Mouse (Mus musculus) gastrocnemius, adult 2 months (tissue): ENCODE results near the gene Krt71. TPM values are rescaled to one million over a fixed set of nuclear protein-coding genes. Genes with fewer than 3 reads are reported as not detected.

ENCODE experiments used
- DNase-seq: peaks from one replicate; pipeline ENCODE4 v3.0.0; 2022
- H3K27ac ChIP-seq: fragments of 200-600 bp; 2 replicates; pipeline ENCODE4 v1.8.1; 2022; ENCODE audit warnings: mild to moderate bottlenecking
- H3K4me3 ChIP-seq: fragments of 200-600 bp; 2 replicates; pipeline ENCODE4 v1.8.1; 2022; ENCODE audit warnings: mild to moderate bottlenecking, moderate library complexity
- CTCF ChIP-seq: fragments of 200-600 bp; IDR thresholded peaks from 2 replicates; pipeline ENCODE4 v1.8.1; 2022; ENCODE audit warnings: antibody characterized with exemption, mild to moderate bottlenecking, moderate library complexity
- intact Hi-C: fragments of 180-260 bp; cut with DNase I; formaldehyde crosslinking; loops from one replicate; pipeline ENCODE4 v1.15.1; 2025
- long read RNA-seq, 2 experiments: library from polyadenylated mRNA; stranded (forward); transcript quantifications; one replicate each; pipeline ENCODE4 v2.0.0; 2021
- total RNA-seq, 2 experiments: library from RNA; stranded (reverse); gene quantifications; 2 replicates each; pipeline ENCODE4 v1.2.3; 2021

The Krt71 gene
- total RNA-seq = not detected
- long read RNA-seq, experiment 1 = 0 reads
- long read RNA-seq, experiment 2 = 0 reads

DNA sequence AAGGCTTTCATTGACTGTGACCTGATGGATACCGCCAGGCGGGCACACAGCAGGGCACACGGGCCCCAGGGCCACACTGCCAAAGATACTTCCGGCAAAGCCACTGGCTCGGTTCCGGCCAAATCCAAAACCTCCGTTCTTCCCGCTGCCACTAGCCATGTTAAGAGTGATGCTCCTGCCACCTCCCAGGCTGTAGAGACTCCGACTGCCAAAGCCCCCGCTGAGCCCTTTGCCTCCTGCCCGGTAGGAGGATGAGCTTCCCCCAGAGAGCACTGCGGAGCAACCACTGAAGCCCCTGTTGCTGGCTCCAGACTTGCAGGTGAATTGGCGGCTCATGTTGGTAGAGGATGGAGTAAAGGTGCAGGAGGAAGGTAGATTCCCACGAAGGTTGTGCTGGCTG lies at the start of gene Krt71:
Gene Krt71 (minus strand): TSS at position 399 of the 400 bp plus-strand sequence.
- no peak for TF ChIP-seq CTCF
- DNase-seq = no peak
- H3K27ac ChIP-seq = no peak within 1 kb of the TSS
- intact Hi-C loops = no loop called here
- H3K4me3 ChIP-seq = no peak within 1 kb of the TSS

DNA sequence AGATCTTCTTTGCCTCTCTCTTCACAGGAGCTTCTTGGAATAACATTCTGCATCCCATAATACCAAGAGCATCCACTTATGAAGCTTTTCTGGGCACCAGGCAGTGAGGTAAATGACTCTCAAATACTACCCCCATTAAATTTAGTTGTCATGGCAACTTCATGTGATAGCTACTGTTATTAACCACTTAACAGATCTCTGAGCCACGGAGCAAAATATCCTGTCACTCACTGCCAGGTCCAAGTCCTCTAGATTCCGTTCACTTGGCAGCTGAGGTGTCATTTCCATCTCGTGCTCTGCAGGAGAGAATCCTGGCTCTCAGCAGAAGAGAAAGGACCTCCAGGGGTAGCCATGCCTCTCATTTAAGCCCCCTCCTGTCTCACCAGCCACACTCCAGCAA lies 48.0 kb upstream of the Krt71 start:
- no peak for DNase-seq
- no peak for TF ChIP-seq CTCF
- intact Hi-C loops = no loop called here

DNA sequence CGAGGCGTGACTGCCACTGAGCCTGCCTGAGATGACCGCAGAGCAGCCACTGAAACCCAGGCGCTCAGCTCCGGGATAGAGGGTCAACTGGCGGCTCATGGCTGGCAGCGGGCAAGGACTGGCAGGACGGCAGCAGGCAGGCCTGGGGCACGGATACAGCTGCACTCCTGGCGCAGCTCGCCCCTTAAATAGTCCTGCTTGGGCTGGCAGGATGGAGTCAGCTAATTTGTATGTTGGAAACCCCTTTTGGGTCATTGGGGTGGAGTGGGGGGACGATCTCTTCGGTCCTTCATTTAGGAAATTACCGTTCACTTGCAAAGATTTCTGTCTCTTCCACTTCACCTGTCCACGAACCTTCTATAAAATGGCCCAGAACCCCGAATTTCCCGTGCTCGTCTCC lies 43.5 kb upstream of the Krt71 start, which contains the start of gene Krt72:
Gene Krt72 (minus strand): TSS at position 101 of the 400 bp plus-strand sequence.
- no peak for TF ChIP-seq CTCF
- H3K27ac ChIP-seq = no peak within 1 kb of the TSS
- intact Hi-C loops = no loop called here
- H3K4me3 ChIP-seq = no peak within 1 kb of the TSS
- no peak for DNase-seq

More for the DNA sequence above, 48.0 kb upstream of the Krt71 start:
- Histone ChIP-seq H3K4me3 (no peak overlapping the region), H3K27ac (no peak overlapping the region)

DNA sequence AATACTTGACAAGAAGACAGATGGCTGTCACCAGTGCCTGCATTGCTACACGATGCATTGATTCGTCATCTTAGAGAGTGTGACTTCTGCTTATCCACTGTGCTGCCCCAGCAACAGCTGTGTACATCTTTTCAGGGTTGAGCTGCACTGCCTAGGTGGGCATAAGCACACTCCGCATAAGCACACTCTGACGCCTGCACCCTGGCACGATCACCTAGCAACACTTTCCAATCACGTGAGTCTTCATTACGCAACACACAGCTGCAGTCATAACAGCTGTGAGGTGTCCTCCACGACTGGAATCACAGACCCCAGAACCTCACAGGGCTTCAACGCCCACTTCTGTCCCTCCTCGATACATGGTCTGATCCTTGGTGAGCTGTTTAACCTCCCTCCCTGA lies 30.5 kb upstream of the Krt71 start:
- H3K4me3 ChIP-seq = no peak overlapping the region
- intact Hi-C loops = loop anchor here (2.0 to 5.0 kb wide), 3 partner anchors 253 to 436 kb away; no protein-coding TSS in a partner anchor
- no peak overlapping the region for H3K27ac ChIP-seq
- TF ChIP-seq CTCF = no peak
- DNase-seq = no peak

DNA sequence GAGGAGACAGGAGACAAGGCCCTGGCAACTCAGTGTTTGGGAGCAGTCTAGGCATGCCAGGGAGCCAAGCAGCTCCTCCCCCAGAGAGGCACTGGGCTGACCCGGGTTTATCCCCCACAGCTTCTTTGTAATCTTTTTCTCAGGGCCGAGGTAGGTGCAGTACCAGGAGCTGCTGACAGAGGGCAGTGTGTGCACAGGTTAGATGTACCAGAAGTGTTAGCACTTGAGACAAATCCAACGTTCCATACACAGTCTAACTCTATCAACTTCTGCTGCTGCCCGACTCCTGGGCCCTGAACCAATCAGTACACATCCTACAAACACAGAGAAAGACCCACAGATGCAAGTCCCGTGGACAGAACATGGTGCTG lies 29.8 kb upstream of the Krt71 start:
- no peak overlapping the region for H3K4me3 ChIP-seq
- intact Hi-C loops = loop anchor here (1.0 to 5.0 kb wide), 5 partner anchors 201 to 435 kb away; no protein-coding TSS in a partner anchor

DNA sequence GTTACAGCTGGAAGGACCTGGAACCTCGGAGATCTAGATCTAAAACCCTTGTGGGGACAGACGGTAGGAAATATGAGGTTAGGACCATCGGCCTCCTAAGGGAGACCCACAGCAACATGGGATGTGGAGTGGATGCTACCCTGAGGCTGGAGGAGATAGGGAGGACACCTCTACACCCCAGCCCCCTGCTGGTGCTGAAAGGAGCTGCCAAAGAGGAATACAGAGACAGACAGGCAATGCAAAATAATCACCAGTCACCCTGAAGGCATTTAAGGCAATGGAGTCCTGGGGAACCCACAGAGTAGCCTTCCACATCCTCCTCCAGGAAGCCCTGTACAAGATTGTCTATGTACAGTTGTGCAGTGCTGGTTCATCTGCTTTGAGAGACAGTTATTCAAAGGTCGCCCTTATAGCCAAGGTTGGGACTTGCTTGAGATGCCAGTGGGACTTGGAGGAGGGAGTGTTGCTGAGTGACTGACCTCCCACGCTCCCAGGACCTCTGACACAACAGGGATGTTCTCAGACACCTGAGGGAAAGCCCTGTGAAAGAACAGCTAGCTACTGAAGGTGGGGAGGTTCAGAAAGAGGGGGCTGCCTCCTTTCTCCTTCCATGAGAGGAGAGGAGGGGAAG lies 29.3 kb upstream of the Krt71 start:
- DNase-seq = no peak
- Histone ChIP-seq H3K27ac (no peak overlapping the region), H3K4me3 (no peak overlapping the region)
- intact Hi-C loops = loop anchor here (1.0 to 5.0 kb wide), 5 partner anchors 201 to 435 kb away; no protein-coding TSS in a partner anchor
- 0 out of 2 replicates have a peak, but pooled peaks have one; percentile 21 for TF ChIP-seq CTCF

More for the DNA sequence above, 29.8 kb upstream of the Krt71 start:
- peak; percentile 93 for TF ChIP-seq CTCF
- DNase-seq = peak; percentile 85
- no peak overlapping the region for H3K27ac ChIP-seq

DNA sequence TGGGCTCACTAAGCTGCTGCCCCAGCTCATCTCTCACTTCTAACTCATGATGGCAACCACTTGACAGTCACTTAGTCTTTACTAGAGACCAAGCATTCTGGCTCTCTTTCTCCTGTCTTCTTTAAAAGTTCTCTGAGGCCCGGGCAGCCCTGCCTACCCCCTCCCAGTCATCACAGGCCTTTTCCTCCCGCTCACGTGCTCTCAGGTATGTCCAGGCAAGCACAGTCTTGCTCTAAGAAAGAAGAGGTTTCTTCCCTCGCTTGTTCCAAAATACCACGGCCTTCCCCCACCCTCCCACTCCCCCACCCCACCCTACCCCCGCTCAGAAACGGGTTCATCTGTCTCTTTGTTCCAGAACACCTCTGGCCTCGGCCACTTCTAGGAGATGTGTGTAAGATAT lies 27.3 kb upstream of the Krt71 start:
- Histone ChIP-seq H3K4me3 (no peak overlapping the region), H3K27ac (no peak overlapping the region)
- TF ChIP-seq CTCF = no peak
- intact Hi-C loops = loop anchor here (5.0 kb wide), 2 partner anchors 297 to 433 kb away; no protein-coding TSS in a partner anchor
- DNase-seq = no peak

DNA sequence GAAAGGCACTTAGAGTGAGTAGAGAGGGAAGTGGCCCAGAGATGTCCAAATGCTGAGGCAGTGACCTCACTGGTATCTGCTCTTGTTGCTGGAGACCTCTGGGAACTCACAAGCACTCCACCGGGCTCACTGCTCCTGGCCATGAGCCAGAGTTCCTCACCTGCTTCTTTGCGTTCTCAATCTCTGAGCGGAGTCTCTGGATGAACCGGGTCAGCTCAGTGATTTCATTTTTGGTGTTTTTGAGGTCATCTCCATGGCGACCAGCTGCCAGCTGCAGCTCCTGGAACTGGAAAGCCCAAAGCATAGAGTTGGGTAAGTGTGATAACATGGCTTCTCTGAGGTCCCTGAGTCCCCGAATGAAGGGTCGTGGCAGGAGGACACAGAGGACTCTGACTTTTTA lies 5.1 kb downstream of the Krt71 start:
- H3K4me3 ChIP-seq = no peak overlapping the region
- intact Hi-C loops = no loop called here
- no peak for DNase-seq
- no peak for TF ChIP-seq CTCF
- no peak overlapping the region for H3K27ac ChIP-seq

DNA sequence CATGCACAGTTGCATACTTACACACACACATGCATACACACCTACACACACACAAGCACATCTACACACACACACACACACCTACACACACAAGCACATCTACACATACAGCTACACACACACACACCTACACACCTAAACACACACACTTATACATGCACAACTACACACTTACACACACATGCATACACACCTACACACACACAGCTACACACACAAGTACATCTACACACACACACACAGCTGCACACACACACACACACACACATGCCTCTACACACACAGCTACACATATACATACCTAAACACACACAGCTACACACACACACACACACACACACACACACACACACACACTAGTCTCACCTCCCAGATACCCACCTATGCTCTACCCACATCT lies 12.3 kb downstream of the Krt71 start:
- Histone ChIP-seq H3K27ac (no peak overlapping the region), H3K4me3 (no peak overlapping the region)
- intact Hi-C loops = no loop called here
- no peak for TF ChIP-seq CTCF
- DNase-seq = no peak

DNA sequence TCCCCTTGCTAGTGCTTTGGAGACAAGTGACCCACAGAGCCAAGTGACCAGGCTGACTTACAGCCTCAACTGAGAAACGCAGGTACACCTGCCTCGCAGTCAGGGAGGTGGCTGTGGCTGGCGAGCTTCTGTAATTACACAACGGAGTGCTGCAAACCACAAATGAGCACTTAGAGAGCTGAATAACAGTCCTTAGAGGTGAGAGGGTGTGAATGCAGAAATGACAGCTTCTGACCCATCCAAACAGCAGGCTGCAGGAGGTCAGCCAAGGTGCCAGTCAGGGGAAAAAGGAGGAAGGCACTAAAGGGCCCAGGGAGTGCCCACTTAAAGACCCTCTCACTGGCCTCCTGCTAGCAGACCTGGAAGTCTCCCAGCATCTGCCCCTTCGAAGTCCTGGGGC lies 18.2 kb downstream of the Krt71 start:
- no peak for DNase-seq
- intact Hi-C loops = no loop called here
- no peak for TF ChIP-seq CTCF
- Histone ChIP-seq H3K27ac (no peak overlapping the region), H3K4me3 (no peak overlapping the region)

DNA sequence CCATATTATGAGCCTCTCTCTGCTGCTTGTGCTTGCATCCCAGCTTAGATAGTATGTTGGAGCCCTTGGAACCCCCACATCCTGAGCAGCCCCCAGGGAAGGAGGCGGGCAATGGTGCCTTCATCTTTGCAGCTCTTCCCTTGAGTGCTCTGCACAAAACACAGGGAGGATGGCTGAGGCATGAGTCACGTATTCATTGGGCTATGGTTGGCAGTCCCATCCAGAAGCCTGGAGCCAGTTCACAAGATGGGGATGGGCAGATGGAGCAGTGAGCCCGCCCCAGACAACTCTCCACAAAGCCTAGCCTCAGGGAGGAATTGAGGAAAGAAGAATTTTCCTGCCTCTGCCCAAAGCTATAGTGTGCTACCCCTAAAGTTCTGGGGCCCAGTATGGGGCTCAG lies 27.1 kb downstream of the Krt71 start:
- TF ChIP-seq CTCF = no peak
- DNase-seq = no peak
- Histone ChIP-seq H3K4me3 (no peak overlapping the region), H3K27ac (no peak overlapping the region)
- intact Hi-C loops = no loop called here

DNA sequence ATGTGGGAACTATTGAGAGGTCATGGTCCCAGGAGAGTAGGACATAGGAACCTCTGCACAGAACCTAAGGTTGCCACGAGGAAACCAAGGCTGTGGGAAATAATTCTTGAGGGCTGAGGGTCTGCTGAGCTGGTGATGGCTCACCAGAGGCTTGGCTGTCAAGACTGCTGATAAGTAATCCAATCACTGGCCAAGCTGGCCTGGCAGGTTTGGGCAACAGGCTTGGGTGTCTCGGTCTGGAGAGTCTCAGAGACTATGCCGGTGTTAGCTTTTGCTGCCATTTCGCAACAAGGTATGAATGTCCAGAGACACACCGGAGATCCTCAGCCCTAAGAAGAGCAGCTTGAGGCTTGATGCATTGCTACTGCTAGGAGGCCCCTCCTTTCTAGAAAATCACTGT lies 28.6 kb downstream of the Krt71 start:
- Histone ChIP-seq H3K27ac (no peak overlapping the region), H3K4me3 (no peak overlapping the region)
- no peak for DNase-seq
- intact Hi-C loops = no loop called here
- TF ChIP-seq CTCF = no peak

DNA sequence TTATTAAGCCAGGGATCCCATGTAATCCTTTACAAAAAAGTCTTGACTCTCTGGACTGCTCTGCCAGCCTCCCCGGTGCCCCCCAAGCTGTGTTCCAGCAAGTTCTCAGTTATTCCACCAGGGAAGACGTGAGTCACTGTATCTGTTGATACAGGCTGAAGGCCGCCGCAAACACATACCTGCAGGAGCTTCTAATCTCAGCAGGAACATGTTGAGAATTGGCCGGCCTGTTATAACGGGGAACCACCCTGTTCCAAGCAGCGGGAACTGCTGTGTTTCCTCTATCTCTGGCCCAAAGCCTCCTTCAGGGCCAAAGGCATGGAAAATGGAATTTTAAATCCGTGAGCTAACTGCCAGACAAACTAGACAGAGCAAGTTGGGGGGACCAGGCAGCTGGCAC lies 29.2 kb downstream of the Krt71 start:
- no peak overlapping the region for H3K27ac ChIP-seq
- DNase-seq = no peak
- TF ChIP-seq CTCF = no peak
- intact Hi-C loops = no loop called here
- no peak overlapping the region for H3K4me3 ChIP-seq

DNA sequence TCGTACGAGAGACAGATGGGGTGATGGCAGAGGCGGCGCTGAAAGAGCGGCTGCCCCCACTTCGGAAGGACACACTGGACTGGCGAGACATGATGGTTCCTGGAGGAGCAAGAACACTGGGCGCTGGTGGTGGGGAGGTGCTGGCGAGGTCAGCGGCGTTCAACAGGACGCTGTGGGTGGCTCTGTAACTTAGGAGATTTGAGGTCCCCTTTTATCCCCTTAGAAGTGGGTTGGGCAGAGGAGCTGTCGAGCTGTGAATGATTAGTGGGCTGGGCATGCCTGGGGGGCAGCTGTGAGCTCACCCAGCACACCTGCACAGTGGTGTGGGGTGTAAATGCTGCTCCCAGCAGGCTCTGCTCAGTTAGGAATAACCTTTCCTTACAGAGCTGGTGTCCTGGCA lies 30.2 kb downstream of the Krt71 start, which contains the start of gene Krt5:
Gene Krt5 (minus strand): TSS at position 179 of the 400 bp plus-strand sequence.
- TF ChIP-seq CTCF = no peak
- no peak within 1 kb of the TSS for H3K4me3 ChIP-seq
- H3K27ac ChIP-seq = no peak within 1 kb of the TSS
- intact Hi-C loops = no loop called here
- DNase-seq = no peak
